Mouse (Mus musculus) midbrain, postnatal 0 days (tissue): ENCODE data around the gene Lef1. TPM values are rescaled to one million over a fixed set of nuclear protein-coding genes. Genes with fewer than 3 reads are reported as not detected.
A peak's percentile ranks its signal among the peaks of the same experiment; 100 is the strongest.

Experiments used
- ATAC-seq: fragments of 200-750 bp; cut with Nextera tagmentation; 2 replicates; pipeline ENCODE4 v1.8.0; 2017; ENCODE audit warnings: moderate number of reproducible peaks, mild to moderate bottlenecking, moderate TSS enrichment, moderate library complexity; ENCODE audit not compliant: low FRiP score
- DNase-seq: peaks from one replicate; pipeline ENCODE4 v3.0.0-alpha.2; 2015; ENCODE audit warnings: low spot score
- H3K27ac ChIP-seq: fragments of 300-500 bp; sonication (generic); 2 replicates; pipeline ENCODE4 v1.5.1; 2014; ENCODE audit warnings: low read depth, mild to moderate bottlenecking, low read length, mixed read lengths
- H3K27me3 ChIP-seq: fragments of 300-500 bp; sonication (generic); 2 replicates; pipeline ENCODE4 v1.6.1; 2014; ENCODE audit warnings: low read length, control low read depth, mixed read lengths; ENCODE audit not compliant: insufficient read depth
- H3K36me3 ChIP-seq: fragments of 300-500 bp; sonication (generic); 2 replicates; pipeline ENCODE4 v1.6.1; 2014; ENCODE audit warnings: low read length, control low read depth, mixed read lengths; ENCODE audit not compliant: insufficient read depth
- H3K4me1 ChIP-seq: fragments of 300-500 bp; sonication (generic); 2 replicates; pipeline ENCODE4 v1.6.1; 2014; ENCODE audit warnings: mild to moderate bottlenecking, control low read depth, antibody characterized with exemption, low read length, mixed read lengths; ENCODE audit not compliant: insufficient read depth
- H3K4me2 ChIP-seq: fragments of 300-500 bp; sonication (generic); 2 replicates; pipeline ENCODE4 v1.6.1; 2014; ENCODE audit warnings: low read depth, mild to moderate bottlenecking, low read length, mixed read lengths; ENCODE audit not compliant: poor library complexity, severe bottlenecking
- H3K4me3 ChIP-seq: fragments of 300-500 bp; sonication (generic); 2 replicates; pipeline ENCODE4 v1.5.1; 2014; ENCODE audit warnings: low read depth, mild to moderate bottlenecking, low read length, moderate library complexity
- H3K9ac ChIP-seq: fragments of 300-500 bp; sonication (generic); replicated peaks from 2 replicates; pipeline ENCODE4 v1.6.1; 2014; ENCODE audit warnings: mild to moderate bottlenecking, low read length, moderate library complexity, mixed read lengths; ENCODE audit not compliant: poor library complexity, severe bottlenecking
- H3K9me3 ChIP-seq: fragments of 300-500 bp; sonication (generic); 2 replicates; pipeline ENCODE4 v1.6.1; 2016; ENCODE audit warnings: low read length, control low read depth
- CTCF ChIP-seq: IDR thresholded peaks from 2 replicates; pipeline ENCODE4 v1.5.1; 2016; ENCODE audit warnings: antibody characterized with exemption, mild to moderate bottlenecking
- whole genome bisulfite sequencing: fragments of 180-500 bp; shearing (Covaris S2); extraction: QIAGEN DNeasy Blood & Tissue Kit; methylation state at CpG from one replicate; pipeline ENCODE4 v1.1.7; 2014; 5-methylcytosine and 5-hydroxymethylcytosine counted together
- polyA plus RNA-seq: library from polyadenylated mRNA; unstranded; fragments of >200 nt; fragmentation: Nextera tagmentation; extraction: Ambion mirVana; gene quantifications from 2 replicates; pipeline ENCODE4 v1.2.1, GENCODE M21; 2015
- total RNA-seq: library from RNA; depleted of rRNA; stranded (reverse); fragments of >200 nt; gene quantifications from 2 replicates; pipeline ENCODE4 v1.2.3, GENCODE M21; 2014

The Lef1 gene
- total and polyA plus RNA-seq, 2 experiments from 2014 or later, result 42.0 to 50.4 TPM

- ATAC-seq, result no peak
- Histone ChIP-seq H3K4me2 (no peak overlapping the region), H3K4me1 (no peaks in the 10 kb centered on the region), H3K27me3 (no peaks in the 10 kb centered on the region), H3K9me3 (no peaks in the 10 kb centered on the region), H3K27ac (no peak overlapping the region), H3K36me3 (no peaks in the 10 kb centered on the region), H3K9ac (no peak overlapping the region), H3K4me3 (no peak overlapping the region)
- DNase-seq, result no peak
- no peak for TF ChIP-seq CTCF
- WGBS, result 91% methylated on average over 4 of the region's 4 CpGs
Observed at GRCm38 (mm10) chr3:131126438-131126837, 16.2 kb downstream of the Lef1 start.

- Histone ChIP-seq H3K4me1 (peaks cover 4% of the 10 kb centered on the region; the same call in 1 of the 2 replicates), H3K4me3 (no peak overlapping the region), H3K27me3 (no peaks in the 10 kb centered on the region), H3K9ac (0 out of 2 replicates have a peak overlapping the region, but pooled peaks have one; percentile 8), H3K36me3 (no peaks in the 10 kb centered on the region), H3K4me2 (no peak overlapping the region), H3K9me3 (no peaks in the 10 kb centered on the region), H3K27ac (0 out of 2 replicates have a peak overlapping the region, but pooled peaks have one; percentile 32)
- peak; percentile 64 for ATAC-seq
- peak; percentile 42 for DNase-seq
- TF ChIP-seq CTCF, result no peak
- WGBS, result 41% methylated on average over 9 of the region's 9 CpGs
Observed at GRCm38 (mm10) chr3:131134003-131134402, 23.7 kb downstream of the Lef1 start.

- Histone ChIP-seq H3K27ac (no peak overlapping the region), H3K9ac (no peak overlapping the region), H3K4me3 (no peak overlapping the region), H3K36me3 (no peaks in the 10 kb centered on the region), H3K4me1 (peaks cover 6% of the 10 kb centered on the region; the same call in 1 of the 2 replicates), H3K4me2 (no peak overlapping the region), H3K9me3 (no peaks in the 10 kb centered on the region), H3K27me3 (no peaks in the 10 kb centered on the region)
- no peak for TF ChIP-seq CTCF
- ATAC-seq, result no peak
- no peak for DNase-seq
- 36% methylated on average over 9 of the region's 9 CpGs for WGBS
Observed at GRCm38 (mm10) chr3:131135434-131135833, 25.2 kb downstream of the Lef1 start.

- H3K4me1 ChIP-seq, result peaks cover 6% of the 10 kb centered on the region; the same call in 1 of the 2 replicates
- peak; percentile 21; the same call in 1 of the 2 replicates for ATAC-seq
- no peak for TF ChIP-seq CTCF
Observed at GRCm38 (mm10) chr3:131136455-131136854, 26.2 kb downstream of the Lef1 start.

GRCm38 (mm10) chr3:131137119-131137781 lies 27.0 kb downstream of the Lef1 start:
- Histone ChIP-seq H3K4me2 (peak overlapping the region; percentile 42), H3K36me3 (no peaks in the 10 kb centered on the region), H3K4me1 (peaks cover 6% of the 10 kb centered on the region; the same call in 1 of the 2 replicates), H3K9me3 (no peaks in the 10 kb centered on the region), H3K27me3 (no peaks in the 10 kb centered on the region), H3K9ac (no peak overlapping the region), H3K27ac (peak overlapping the region; percentile 62), H3K4me3 (peak overlapping the region; percentile 1; the same call in 1 of the 2 replicates)
- peak; percentile 47 for DNase-seq
- peak; percentile 67; the same call in 1 of the 2 replicates for ATAC-seq
- WGBS, result 10% methylated on average over 18 of the region's 18 CpGs
- no peak for TF ChIP-seq CTCF

More at GRCm38 (mm10) chr3:131136455-131136854, 26.2 kb downstream of the Lef1 start:
- WGBS, result 3% methylated on average over 8 of the region's 8 CpGs
- no peak for DNase-seq
- Histone ChIP-seq H3K27me3 (no peaks in the 10 kb centered on the region), H3K4me2 (peak overlapping the region; percentile 42), H3K27ac (peak overlapping the region; percentile 62; the same call in 1 of the 2 replicates), H3K9ac (0 out of 2 replicates have a peak overlapping the region, but pooled peaks have one; percentile 13), H3K9me3 (no peaks in the 10 kb centered on the region), H3K36me3 (no peaks in the 10 kb centered on the region), H3K4me3 (no peak overlapping the region)

- no peaks in the 10 kb centered on the region for H3K27me3 ChIP-seq
- H3K27ac ChIP-seq, result peak overlapping the region; percentile 12; the same call in 1 of the 2 replicates
- no peaks in the 10 kb centered on the region for H3K36me3 ChIP-seq
- TF ChIP-seq CTCF, result no peak
- peaks cover 6% of the 10 kb centered on the region; the same call in 1 of the 2 replicates for H3K4me1 ChIP-seq
- 0 out of 2 replicates have a peak overlapping the region, but pooled peaks have one; percentile 4 for H3K9ac ChIP-seq
- no peaks in the 10 kb centered on the region for H3K9me3 ChIP-seq
- no peak overlapping the region for H3K4me3 ChIP-seq
- DNase-seq (no peak), ATAC-seq (no peak)
- H3K4me2 ChIP-seq, result peak overlapping the region; percentile 15; the same call in 1 of the 2 replicates
- WGBS, result 46% methylated on average over 9 of the region's 9 CpGs
Observed at GRCm38 (mm10) chr3:131138224-131138623, 28.0 kb downstream of the Lef1 start.
